Mouse (Mus musculus): ENCODE measurements around the gene Bnip1. TPM values are rescaled to one million over a fixed set of nuclear protein-coding genes. Genes with fewer than 3 reads are reported as not detected.

Gene Bnip1
- total and polyA plus RNA-seq, 2 experiments = 17.5 to 25.2 TPM

GRCm38 (mm10) chr17:26779471-26779870 is 1.4 kb upstream of the Bnip1 start:
- no peak for TF ChIP-seq POLR2A (IDR thresholded peaks at IDR 0.05; ENCODE audit: extremely low read depth, insufficient read depth, low read length)
- no peak for TF ChIP-seq CTCF (IDR thresholded peaks at IDR 0.05; ENCODE audit: low read depth, low read length)
- 74% methylated on average over 2 of the region's 2 CpGs for WGBS
- Histone ChIP-seq H3K27me3 (ENCODE audit: control insufficient read depth, insufficient read depth, low read length) (no peaks in the 10 kb centered on the region), H3K27ac (replicated peaks; ENCODE audit: insufficient read depth, low read depth, low read length) (no peak overlapping the region), H3K9ac (ENCODE audit: low read depth, low read length) (no peak overlapping the region), H3K79me2 (ENCODE audit: control insufficient read depth, insufficient read depth, low read length) (peaks cover 5% of the 10 kb centered on the region; the same call in 1 of the 2 replicates), H3K4me3 (ENCODE audit: insufficient read depth, low read depth, low read length) (no peak overlapping the region), H3K4me1 (ENCODE audit: control insufficient read depth, insufficient read depth, low read length) (peaks cover 8% of the 10 kb centered on the region), H3K36me3 (ENCODE audit: control insufficient read depth, insufficient read depth, low read length) (peaks cover 12% of the 10 kb centered on the region; the same call in 1 of the 2 replicates)
- no peak for DNase-seq (ENCODE audit: extremely low read depth, low read depth, low spot score)

GRCm38 (mm10) chr17:26781610-26782043 is 761 bp downstream of the Bnip1 start:
- 6% methylated on average over 5 of the region's 5 CpGs for WGBS
- peak overlapping the region; percentile 97 for H3K27ac ChIP-seq (replicated peaks; ENCODE audit: insufficient read depth, low read depth, low read length)
- peak; percentile 88 for DNase-seq (ENCODE audit: extremely low read depth, low read depth, low spot score)
- H3K4me1 ChIP-seq (ENCODE audit: control insufficient read depth, insufficient read depth, low read length) = peaks cover 4% of the 10 kb centered on the region
- peak overlapping the region; percentile 78 for H3K9ac ChIP-seq (ENCODE audit: low read depth, low read length)
- TF ChIP-seq CTCF (IDR thresholded peaks at IDR 0.05; ENCODE audit: low read depth, low read length) = no peak
- no peak for TF ChIP-seq POLR2A (IDR thresholded peaks at IDR 0.05; ENCODE audit: extremely low read depth, insufficient read depth, low read length)
- peak overlapping the region; percentile 77 for H3K4me3 ChIP-seq (ENCODE audit: insufficient read depth, low read depth, low read length)
- peaks cover 13% of the 10 kb centered on the region; the same call in 1 of the 2 replicates for H3K36me3 ChIP-seq (ENCODE audit: control insufficient read depth, insufficient read depth, low read length)
- peaks cover 5% of the 10 kb centered on the region; the same call in 1 of the 2 replicates for H3K79me2 ChIP-seq (ENCODE audit: control insufficient read depth, insufficient read depth, low read length)
- H3K27me3 ChIP-seq (ENCODE audit: control insufficient read depth, insufficient read depth, low read length) = no peaks in the 10 kb centered on the region

GRCm38 (mm10) chr17:26784525-26784924 is 3.7 kb downstream of the Bnip1 start:
- Histone ChIP-seq H3K4me3 (ENCODE audit: insufficient read depth, low read depth, low read length) (no peak overlapping the region), H3K27ac (replicated peaks; ENCODE audit: insufficient read depth, low read depth, low read length) (no peak overlapping the region), H3K9ac (ENCODE audit: low read depth, low read length) (no peak overlapping the region), H3K4me1 (ENCODE audit: control insufficient read depth, insufficient read depth, low read length) (peaks cover 4% of the 10 kb centered on the region), H3K36me3 (ENCODE audit: control insufficient read depth, insufficient read depth, low read length) (peaks cover 27% of the 10 kb centered on the region), H3K27me3 (ENCODE audit: control insufficient read depth, insufficient read depth, low read length) (no peaks in the 10 kb centered on the region), H3K79me2 (ENCODE audit: control insufficient read depth, insufficient read depth, low read length) (peaks cover 5% of the 10 kb centered on the region; the same call in 1 of the 2 replicates)
- no peak for DNase-seq (ENCODE audit: extremely low read depth, low read depth, low spot score)
- TF ChIP-seq CTCF (IDR thresholded peaks at IDR 0.05; ENCODE audit: low read depth, low read length) (no peak), POLR2A (IDR thresholded peaks at IDR 0.05; ENCODE audit: extremely low read depth, insufficient read depth, low read length) (no peak)
- 94% methylated on average over 8 of the region's 8 CpGs for WGBS

DNA sequence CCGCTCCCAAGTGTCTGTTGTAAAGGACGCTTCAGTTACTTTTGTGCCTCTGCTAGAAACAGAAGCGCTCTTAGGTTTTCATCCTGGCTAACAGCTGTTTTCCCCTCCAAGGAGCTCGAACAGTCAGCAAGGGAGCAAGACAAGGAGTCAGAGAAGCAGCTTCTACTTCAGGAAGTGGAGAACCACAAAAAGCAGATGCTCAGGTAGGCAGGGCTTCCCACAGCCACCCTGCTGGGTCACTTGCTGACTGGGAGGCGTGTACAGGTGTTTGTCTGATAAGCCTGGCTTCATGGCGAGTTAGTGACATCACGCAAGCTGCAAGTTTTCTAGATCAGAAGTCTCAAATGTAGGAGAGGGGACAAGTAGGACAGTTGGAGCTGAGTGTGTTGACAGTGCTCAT is 5.7 kb downstream of the Bnip1 start:
- Histone ChIP-seq H3K79me2 (ENCODE audit: control insufficient read depth, insufficient read depth, low read length) (peaks cover 5% of the 10 kb centered on the region; the same call in 1 of the 2 replicates), H3K27me3 (ENCODE audit: control insufficient read depth, insufficient read depth, low read length) (no peaks in the 10 kb centered on the region), H3K9ac (ENCODE audit: low read depth, low read length) (no peak overlapping the region), H3K4me1 (ENCODE audit: control insufficient read depth, insufficient read depth, low read length) (peaks cover 2% of the 10 kb centered on the region), H3K4me3 (ENCODE audit: insufficient read depth, low read depth, low read length) (no peak overlapping the region), H3K36me3 (ENCODE audit: control insufficient read depth, insufficient read depth, low read length) (peaks cover 37% of the 10 kb centered on the region), H3K27ac (replicated peaks; ENCODE audit: insufficient read depth, low read depth, low read length) (no peak overlapping the region)
- DNase-seq (ENCODE audit: extremely low read depth, low read depth, low spot score) = no peak
- TF ChIP-seq CTCF (IDR thresholded peaks at IDR 0.05; ENCODE audit: low read depth, low read length) (no peak), POLR2A (IDR thresholded peaks at IDR 0.05; ENCODE audit: extremely low read depth, insufficient read depth, low read length) (no peak)
- WGBS = 94% methylated on average over 7 of the region's 7 CpGs

- DNase-seq (ENCODE audit: extremely low read depth, low read depth, low spot score) = no peak
- Histone ChIP-seq H3K4me3 (ENCODE audit: insufficient read depth, low read depth, low read length) (no peak overlapping the region), H3K27ac (replicated peaks; ENCODE audit: insufficient read depth, low read depth, low read length) (no peak overlapping the region), H3K27me3 (ENCODE audit: control insufficient read depth, insufficient read depth, low read length) (no peaks in the 10 kb centered on the region), H3K79me2 (ENCODE audit: control insufficient read depth, insufficient read depth, low read length) (no peaks in the 10 kb centered on the region), H3K36me3 (ENCODE audit: control insufficient read depth, insufficient read depth, low read length) (peaks cover 39% of the 10 kb centered on the region), H3K4me1 (ENCODE audit: control insufficient read depth, insufficient read depth, low read length) (no peaks in the 10 kb centered on the region), H3K9ac (ENCODE audit: low read depth, low read length) (no peak overlapping the region)
- no peak for TF ChIP-seq POLR2A (IDR thresholded peaks at IDR 0.05; ENCODE audit: extremely low read depth, insufficient read depth, low read length)
- no peak for TF ChIP-seq CTCF (IDR thresholded peaks at IDR 0.05; ENCODE audit: low read depth, low read length)
- WGBS = 97% methylated on average over 8 of the region's 8 CpGs
Observed at GRCm38 (mm10) chr17:26788986-26789385, 8.1 kb downstream of the Bnip1 start.

- no peak for DNase-seq (ENCODE audit: extremely low read depth, low read depth, low spot score)
- H3K27ac ChIP-seq (replicated peaks; ENCODE audit: insufficient read depth, low read depth, low read length) = no peak overlapping the region
- no peak overlapping the region for H3K9ac ChIP-seq (ENCODE audit: low read depth, low read length)
- H3K27me3 ChIP-seq (ENCODE audit: control insufficient read depth, insufficient read depth, low read length) = no peaks in the 10 kb centered on the region
- TF ChIP-seq POLR2A (IDR thresholded peaks at IDR 0.05; ENCODE audit: extremely low read depth, insufficient read depth, low read length) (no peak), CTCF (IDR thresholded peaks at IDR 0.05; ENCODE audit: low read depth, low read length) (no peak)
- peaks cover 36% of the 10 kb centered on the region for H3K36me3 ChIP-seq (ENCODE audit: control insufficient read depth, insufficient read depth, low read length)
- no peaks in the 10 kb centered on the region for H3K4me1 ChIP-seq (ENCODE audit: control insufficient read depth, insufficient read depth, low read length)
- H3K79me2 ChIP-seq (ENCODE audit: control insufficient read depth, insufficient read depth, low read length) = no peaks in the 10 kb centered on the region
- no peak overlapping the region for H3K4me3 ChIP-seq (ENCODE audit: insufficient read depth, low read depth, low read length)
- 90% methylated on average over 8 of the region's 8 CpGs for WGBS
Observed at GRCm38 (mm10) chr17:26789460-26790268, 8.8 kb downstream of the Bnip1 start.
